Mouse (Mus musculus) right cerebral cortex, postnatal 14 days (tissue): ENCODE data around the gene Zfp933.
"Not testable (repeated sequence)": the region's sequence is repeated elsewhere in the genome, so short reads cannot be mapped to it uniquely, and the experiment has no call there.

Experiments used
- DNase-seq: peaks from one replicate; pipeline ENCODE4 v3.0.0; 2022

Zfp933 gene

DNA sequence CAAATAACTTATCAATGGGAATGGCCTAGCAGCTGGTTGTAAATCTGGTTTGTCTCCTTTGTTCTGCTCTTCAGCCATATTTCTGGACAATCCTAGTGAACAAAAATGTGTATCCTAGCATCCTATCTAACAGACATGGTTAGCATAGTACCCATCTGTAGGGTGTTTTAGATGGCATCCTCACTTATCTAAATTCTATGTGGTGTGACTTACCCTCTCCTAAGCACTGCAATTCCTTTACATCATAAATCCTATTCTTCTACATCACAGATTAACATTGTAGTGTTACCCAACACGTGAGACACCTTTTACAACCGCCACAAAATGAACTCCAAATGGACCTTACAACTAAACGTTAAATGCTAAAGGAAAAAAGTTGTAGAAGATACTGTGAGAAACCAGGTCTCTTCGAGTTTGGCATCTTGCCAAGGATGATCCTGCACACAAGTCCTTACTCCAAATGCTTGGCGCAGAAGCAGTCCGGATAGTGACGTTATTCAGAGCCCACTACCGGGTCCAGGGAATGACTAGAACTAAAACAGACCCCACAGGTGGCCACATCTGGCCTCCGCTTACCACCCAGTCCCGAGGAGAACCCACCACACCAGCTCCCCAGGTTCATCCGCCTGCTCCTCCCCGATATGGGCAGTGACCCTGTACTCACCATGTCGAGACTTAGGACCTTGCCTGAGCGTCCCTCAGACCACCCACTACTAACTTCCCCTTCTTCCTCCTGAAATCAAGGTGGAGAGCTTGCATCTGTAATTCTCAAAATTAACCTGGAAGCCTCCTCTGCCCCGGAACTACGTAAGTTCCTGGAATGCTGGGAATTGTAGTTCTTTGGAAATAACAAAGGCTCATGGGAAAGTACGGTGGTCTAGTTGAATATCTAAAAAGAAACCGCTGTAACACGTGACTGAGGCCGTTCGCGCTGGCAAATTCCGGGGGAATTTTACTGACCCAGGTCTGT, at the start of gene Zfp933:
Zfp933 (minus strand) TSS at position 753 of the 970 bp plus-strand sequence.
- peak; percentile 25 for DNase-seq

DNA sequence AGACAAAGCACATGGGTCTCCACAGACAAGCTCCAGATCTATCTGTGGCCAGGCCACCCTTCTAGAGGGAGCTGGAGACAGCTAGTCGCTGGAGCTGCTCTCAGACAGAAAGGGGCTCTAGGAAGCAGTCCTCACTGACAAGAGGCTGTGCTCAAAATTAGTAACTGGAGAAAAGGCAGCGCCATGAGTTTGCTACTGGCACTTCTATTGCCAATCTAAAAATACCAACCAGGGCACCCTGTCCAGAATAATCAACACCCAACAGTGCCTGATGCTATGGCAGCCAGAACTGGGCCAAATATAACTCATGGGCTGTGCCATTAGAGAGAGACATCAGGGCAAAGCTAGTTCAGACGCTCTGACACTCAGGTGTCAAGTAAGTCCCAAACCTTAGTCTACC, 49.2 kb upstream of the Zfp933 start:
- no peak for DNase-seq

DNA sequence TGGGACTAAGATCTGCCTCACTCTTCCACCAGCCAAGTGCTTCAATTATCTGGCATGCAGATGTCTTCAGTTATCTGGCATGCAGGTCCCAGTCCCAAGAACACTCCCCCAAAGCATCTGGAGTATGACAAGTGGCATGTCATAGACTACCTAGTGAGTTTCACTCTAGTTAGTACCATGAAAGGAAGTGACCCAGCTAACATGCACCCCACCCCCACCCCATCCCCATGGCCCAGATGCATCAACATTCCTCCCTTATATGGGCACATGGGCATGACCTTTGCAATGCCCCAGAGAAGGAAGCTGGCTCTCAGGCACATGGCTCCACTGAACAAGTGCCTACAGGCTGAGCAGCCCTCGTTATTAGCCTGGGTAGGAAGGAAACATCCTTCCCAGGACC, 48.2 kb upstream of the Zfp933 start:
- DNase-seq = no peak

DNA sequence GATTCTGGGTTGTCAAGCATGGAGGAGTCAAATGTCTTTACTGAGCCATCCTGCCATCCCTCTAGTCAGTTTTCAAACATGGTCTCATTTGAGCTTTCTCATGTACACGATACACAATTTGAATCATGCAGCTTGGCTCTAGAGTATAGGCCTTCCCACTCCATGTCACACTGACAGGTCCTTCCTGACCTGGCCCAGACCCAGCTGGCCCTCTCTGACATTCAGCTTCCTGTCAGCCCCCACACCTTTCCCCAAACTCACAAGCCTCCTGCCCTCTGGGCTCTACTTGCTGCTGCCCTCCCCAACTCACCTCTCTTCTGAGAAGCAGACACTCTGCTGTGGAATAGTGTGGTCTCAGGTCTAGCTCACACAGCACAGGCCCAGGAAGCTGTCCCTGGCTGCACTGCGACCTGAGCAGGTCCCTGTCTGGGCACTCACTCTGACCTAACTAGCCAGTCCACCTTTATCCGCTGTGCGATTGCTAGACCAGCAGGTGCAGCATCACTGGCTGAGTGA, 47.7 kb upstream of the Zfp933 start:
- no peak for DNase-seq

DNA sequence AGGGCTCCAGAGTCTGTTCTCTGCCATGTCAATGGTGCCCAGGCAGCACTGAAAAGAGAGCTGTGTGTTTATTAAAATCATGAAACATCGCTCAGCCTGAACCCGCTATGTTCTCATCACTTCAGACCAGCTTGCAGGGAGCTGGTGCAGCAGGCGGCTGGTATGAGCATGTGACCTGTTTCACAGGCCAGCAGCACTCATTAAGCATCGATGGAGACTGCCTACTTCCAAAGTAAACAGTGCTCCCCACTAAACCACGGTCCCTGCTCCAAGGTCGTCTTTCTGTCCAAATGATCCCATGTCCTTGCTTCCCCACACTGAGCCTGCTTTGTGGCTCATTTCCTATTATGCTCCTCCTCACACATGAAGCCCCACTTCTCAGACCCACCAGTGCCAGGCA, 42.2 kb upstream of the Zfp933 start:
- DNase-seq = no peak

DNA sequence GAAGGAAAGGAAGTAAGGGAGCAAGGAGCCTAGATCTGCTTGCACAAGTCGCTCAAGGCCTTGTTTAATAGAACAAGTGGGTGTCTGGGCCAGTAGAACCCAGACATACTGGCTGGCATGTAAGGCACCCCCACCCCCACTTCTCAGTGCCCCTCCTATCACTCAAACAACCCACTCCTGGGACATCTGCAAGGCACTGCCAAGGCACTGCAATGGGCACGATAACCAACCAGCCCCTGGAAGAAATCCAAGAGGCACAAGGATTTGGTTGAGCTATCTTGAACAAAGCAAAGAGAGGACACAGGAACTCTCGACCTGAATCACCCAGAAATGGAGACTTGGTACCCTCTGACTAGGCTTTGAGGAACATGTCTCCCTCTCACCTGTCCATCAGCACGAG, 40.1 kb upstream of the Zfp933 start:
- DNase-seq = no peak

DNA sequence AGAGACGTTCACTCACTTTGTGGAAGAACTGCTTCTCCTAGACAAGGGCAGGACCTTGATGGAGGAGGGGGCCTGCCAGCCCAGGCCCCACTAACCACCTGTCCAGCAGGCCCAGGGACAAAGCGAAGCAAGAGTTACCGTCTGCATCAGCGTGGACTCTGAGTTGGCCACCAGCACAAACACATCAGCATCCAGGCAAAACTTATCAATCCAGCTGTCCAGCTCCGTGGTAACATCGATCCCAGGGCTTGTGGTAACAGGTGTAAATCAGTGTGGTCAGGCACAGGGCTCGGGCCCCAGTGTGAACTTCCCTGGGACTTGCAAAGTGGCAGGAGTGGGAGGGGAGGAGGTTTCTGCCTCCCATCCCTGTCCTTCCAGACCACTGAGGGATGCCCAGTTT, 39.1 kb upstream of the Zfp933 start:
- DNase-seq = no peak

DNA sequence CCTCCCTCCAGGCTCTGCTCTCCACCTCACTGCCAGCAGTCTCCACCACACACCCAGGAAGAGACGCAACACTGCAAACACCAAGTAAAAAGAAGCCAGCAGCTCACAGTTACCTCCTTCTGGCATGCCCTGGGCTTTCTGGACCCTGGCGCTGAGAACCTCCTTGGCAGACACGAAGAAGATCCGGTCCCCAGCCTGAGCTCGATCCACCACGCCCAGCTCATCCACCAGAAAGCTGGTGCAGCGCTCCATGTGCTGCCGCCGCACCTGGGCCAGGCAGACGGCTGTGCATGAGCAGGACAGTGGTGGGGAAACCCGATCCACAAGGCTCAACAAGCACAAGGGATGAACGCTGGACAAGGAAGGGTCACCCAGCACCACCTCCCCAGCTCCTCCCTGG, 38.0 kb upstream of the Zfp933 start:
- DNase-seq = no peak

DNA sequence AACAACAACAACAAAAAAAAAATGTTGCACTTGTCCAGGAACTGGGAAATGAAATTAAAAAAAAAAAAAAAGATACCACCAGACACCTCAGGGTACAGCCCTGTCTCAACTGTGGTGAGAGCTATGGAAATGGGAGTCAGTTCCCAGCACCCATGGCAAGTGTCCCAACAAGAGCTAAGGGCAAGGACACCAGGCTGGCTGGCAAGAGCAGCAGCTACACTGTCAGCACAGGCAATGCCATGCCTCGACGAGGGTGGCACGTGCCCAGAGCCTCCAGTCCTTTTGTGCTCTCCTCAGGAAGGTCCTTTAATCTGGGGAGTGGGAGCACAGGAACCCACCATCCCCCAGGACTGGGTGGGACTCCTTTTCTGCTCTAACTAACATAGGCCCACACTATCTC, 36.0 kb upstream of the Zfp933 start:
- DNase-seq = no peak

DNA sequence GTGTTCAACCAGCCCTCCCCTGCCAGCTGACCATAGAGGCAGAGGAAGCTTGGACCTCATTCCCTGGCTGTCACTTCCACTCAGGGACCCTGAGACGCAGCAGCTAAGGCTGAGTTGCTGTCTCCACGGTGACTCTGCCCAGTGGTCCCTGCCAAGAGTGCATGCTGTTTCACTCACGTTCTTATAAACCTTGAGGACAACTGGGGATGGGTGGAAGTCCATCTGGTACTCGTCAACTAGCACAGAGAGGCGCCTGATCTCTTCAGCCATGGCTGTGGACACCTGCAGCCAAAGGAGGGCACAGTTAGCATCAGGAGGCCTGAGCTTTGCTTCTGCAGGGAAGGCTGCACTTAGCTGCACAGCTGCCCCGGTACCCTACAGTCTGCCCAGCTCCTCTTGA, 34.9 kb upstream of the Zfp933 start:
- DNase-seq = no peak

DNA sequence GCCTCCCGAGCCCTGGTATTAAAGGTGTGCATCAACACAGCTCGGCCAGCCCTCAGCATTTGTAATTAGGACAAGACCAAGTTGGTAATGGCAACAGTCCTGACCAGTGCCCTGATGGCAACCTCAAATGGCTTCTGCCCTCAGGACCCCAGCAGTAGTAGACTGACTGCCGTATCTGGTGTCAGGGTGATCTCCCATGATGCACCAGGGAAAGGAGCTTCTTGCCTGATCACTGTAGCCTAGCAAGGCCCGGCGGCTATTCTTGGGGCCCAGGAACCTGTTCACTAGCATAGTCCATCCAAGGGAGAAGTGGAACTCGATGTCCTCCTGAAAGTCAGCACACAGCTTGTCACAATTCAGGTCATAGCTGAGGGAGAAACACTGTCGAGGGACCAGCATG, 33.6 kb upstream of the Zfp933 start:
- no peak for DNase-seq

DNA sequence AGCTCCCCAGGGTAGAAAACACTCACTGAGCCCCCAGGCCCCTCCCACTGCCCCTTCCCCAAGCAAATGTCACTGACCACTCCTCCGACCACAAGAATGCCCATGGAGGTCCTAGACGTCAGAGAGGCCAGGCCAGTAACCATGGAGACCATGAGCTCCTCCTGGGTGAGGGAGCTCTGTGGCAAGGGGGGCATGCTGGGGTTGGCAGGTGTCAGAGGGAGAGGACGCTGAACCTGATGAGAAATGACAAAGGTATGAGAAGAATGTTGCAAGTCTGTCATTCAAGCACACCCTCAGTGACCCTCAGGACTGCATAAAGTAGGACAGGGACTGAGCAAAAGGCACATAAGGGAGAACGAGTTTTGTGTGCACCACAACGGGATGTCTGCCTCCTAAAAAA, 31.7 kb upstream of the Zfp933 start:
- DNase-seq = no peak

DNA sequence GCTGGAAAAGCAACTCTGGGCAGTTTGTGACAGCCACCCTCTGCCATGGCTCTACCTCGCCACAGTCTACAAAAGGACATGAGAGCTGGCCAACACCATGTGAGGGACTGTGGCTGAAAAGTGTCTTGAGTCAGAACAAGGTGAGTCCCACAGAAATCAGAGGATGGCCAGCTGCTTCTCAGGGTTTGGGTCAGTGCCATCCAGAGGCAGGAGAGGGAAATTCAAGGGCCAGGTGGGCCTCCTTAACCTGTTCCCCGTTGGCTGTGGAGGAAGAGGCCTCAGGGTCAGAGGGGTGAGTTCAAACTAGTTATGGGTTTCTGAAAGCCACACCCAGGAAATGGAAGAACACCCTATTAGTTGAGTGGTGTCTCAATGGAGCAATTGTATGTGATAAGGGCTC, 31.3 kb upstream of the Zfp933 start:
- DNase-seq = no peak

DNA sequence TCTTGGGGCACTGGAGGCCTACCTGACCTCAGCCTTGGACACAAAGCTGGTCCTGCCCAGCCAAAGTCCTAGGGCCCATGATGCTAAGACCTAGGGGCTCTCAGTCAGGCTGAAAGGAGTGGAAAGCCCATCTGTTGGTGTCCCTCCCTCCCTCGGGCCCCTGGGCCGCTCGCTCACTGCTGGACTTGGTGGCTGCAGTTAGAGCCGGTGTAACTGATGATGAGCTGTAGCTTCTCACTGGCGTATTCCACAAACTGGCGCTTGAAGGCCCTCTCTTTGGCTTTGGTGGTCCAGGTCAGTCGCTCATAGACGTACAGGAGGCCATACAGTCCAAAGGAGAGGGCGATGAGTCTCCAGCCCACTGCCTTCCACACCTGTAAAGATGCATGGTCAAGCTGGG, 30.4 kb upstream of the Zfp933 start:
- no peak for DNase-seq

DNA sequence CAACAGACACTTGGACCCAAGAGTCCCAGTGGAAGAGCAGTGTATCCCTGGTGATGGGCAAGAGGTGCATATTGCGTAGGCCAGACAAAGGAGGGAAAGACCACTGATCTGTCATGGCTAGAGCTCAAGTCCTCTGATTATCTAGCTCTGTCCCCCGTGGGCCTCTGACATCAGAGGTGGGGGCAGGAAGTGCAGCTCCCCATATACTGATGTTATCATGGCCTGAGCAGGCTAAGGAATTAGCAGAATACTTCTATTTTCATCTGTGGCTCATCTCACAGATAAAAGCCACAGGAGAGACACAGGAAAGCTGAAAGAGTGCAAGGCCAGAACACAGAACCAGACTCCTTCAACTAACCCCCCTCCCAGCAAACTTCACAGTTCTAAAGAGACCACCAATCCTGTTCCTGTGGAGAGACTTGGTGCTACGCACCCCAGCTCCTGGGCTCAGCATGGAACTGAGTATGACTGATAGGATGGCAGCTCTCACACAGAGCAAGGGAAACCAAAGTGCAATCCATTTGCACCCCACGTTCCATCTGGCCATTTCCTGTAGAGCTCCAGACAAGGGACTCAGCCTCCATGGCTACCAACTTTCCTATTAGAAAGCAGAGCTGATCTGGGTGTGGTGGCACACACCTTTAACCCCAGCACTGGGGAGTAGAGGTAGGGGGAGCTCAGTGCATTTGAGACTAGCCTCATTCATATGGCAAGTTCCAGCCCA, 27.8 kb upstream of the Zfp933 start:
- DNase-seq = no peak

DNA sequence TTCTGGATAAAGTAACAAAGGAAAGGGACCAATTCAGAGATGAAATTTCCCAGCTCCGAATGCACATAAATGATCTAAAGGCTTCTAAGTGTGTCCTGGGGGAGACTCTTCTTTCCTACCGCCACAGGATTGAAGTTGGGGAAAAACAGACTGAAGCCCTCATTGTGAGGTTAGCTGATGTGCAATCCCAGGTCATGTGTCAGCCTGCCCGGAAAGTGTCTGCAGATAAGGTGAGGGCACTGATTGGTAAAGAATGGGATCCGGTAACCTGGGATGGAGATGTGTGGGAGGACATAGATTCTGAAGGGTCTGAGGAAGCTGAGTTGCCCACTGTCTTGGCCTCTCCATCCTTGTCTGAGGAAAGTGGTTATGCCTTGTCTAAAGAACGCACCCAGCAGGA, 21.1 kb upstream of the Zfp933 start:
- DNase-seq = no peak

DNA sequence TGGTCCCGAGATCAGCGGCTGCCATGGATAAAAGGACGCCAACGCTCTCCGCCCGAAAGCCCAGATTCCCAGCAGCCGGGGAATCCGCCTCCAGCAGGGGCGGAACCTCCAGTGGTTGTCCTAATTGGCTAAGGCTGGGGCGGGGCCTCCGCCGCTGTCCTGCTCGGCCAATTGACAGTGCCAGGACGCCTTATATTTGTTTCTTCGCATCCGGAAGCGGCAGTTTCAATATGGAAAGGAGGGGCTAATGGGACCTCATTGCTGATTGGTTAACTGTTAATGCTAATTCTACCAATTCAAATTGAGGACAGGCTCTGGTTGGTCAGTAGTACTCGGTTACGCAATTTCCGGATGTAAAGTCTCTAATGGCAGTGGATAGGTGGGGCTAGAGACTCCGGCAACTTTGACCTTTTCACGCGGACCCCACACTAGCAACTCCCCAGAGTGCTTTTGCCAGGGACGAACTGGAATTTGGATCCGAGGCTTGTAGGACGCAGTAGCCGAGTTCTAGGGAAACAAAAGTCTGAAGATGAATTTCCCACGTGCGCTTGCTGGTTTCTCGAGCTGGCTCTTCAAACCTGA, 20.4 kb upstream of the Zfp933 start, which contains the start of the genes Miip and Fv1:
Miip (minus strand) TSS at position 367 of the 582 bp plus-strand sequence.
Fv1 (plus strand) TSS at position 530 of the 582 bp plus-strand sequence.
- DNase-seq = peak; percentile 89

DNA sequence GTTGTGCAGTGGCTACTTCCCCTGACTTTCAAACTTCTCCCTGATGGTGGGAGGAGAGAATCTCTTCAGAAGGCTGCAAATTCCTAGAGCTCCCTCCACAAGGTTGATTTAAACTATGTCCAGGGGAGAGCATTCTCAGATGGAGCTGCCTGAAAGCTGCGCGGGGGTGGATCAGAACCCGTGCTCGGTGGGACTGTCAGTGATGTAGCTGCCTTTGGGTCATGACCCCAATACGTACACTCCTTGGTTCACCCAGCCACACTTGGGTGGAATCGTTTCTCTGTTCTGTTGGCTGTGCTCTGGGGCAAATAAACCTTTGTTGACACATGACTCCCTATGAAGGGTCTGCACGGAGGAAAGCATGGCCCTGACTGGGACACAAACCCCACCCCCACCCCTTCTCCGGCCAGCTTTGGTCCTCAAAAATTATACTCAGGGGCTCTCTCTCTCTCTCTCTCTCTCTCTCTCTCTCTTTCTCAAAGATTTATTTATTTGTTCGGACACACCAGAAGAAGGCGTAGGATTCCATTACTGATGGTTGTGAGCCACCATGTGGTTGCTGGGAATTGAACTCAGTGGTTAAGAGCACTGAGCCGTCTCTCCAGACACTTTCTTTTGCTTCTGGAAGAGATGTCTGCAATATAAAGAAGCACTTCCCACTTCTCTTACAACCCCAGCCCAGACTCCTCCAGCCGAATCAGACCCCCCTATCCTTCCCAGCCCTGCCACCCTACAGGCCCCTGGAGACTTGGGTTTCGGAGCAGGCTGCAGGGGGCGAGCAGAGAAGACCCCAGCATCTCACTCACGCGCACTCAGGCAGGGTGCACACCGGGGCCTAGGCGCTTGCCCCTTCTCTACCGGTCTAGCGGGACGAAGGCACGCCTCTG, 19.6 kb upstream of the Zfp933 start:
- no peak for DNase-seq

DNA sequence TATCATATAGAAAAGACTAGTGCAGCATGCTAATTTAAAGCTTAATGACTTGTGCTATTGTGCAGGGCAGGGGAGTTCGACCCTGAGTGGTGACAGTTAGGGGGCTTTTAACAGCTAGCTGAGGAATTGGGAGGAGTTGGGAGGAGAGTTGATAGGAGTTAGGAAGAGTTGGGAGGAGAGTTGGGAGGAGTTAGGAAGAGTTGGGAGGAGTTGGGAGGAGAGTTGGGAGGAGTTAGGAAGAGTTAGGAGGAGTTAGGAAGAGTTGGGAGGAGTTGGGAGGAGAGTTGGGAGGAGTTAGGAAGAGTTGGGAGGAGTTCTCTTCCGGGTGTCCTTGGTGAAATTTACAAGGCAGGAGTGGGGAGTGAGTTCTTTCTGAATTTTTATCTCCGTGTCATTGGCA, 18.6 kb upstream of the Zfp933 start:
- not testable (repeated sequence) for DNase-seq

DNA sequence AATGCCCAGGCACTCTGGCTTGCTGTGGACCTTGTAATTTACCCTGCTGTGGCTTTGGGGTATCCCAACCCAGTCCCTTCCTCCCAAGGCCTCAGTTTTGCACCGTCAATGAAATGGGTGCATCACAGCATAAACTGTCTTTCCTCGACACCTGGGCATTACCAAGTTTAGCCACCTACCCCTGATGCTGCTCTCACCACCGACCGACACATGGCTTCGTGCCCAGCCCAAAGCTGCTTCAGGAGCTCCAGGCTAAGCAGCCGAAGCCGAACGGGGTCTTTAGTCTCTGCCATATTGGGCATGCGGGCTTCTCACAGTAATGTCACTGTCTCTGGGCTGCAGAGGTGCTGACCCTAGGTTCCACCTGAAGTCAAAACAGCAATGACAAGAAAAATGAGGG, 17.9 kb upstream of the Zfp933 start:
- DNase-seq = no peak

DNA sequence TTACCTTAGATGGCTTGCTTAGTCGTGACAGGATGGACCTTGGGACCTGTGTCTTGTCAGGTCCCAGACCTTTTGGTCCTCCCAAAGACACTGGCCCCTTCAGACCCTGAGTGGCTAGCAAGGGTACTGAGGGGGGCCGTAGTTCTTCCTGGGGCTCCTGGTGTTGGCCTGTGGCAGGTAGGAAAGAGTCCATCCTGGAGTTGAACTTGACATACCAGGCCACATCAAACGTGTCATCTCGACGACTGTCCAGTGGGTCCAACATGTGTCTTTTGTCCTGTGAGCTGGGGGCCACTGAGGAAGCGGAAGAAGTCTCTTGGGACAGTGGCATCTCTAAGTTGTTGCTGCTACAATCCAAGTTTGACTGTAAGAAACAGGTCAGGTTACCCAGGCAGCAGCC, 17.5 kb upstream of the Zfp933 start:
- no peak for DNase-seq

DNA sequence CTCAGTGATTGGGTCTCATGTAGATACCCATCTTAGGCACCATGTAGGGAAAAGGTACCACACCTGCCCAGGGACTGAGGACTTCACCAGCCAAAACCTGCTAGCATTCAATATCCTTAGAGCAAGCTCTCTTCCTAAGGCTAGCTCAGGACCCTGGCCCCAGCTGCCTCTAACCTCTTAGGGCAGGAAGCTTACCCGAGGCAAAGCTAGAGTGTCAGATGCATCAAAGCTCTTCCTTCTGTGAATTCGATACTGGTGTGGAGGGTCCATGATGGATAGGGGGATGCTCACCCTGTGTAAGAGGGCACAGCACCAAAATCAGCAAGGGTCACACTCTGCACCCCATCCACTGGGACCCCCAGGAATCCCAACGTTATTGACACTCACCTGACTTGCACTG, 13.9 kb upstream of the Zfp933 start:
- no peak for DNase-seq
